Mouse (Mus musculus): ENCODE measurements around the gene Rsg1. TPM values are rescaled to one million over a fixed set of nuclear protein-coding genes. Genes with fewer than 3 reads are reported as not detected.
A peak's percentile ranks its signal among the peaks of the same experiment; 100 is the strongest.

Rsg1 gene
- total RNA-seq (2021), result 1 to 10 TPM; 3.5 to 5.0 TPM

GRCm38 (mm10) chr4:141213770-141214336 is at the start of gene Rsg1:
Gene Rsg1, plus strand, starts transcription at chr4:141213956.
- intact Hi-C loops (cut with DNase I), result loop anchor here (10.0 kb wide), 1 partner anchor 151 kb away; the partner anchor contains the start of gene Fam131c
- peak; percentile 92 to 95 for DNase-seq (ENCODE audit: extremely low spot score in 1 of 2, low spot score in 2 of 2)

GRCm38 (mm10) chr4:141165744-141166292 is 47.9 kb upstream of the Rsg1 start:
- no peak for DNase-seq (ENCODE audit: extremely low spot score in 1 of 2, low spot score in 2 of 2)
- intact Hi-C loops (cut with DNase I), result no loop called here

GRCm38 (mm10) chr4:141167156-141167555 is 46.6 kb upstream of the Rsg1 start:
- intact Hi-C loops (cut with DNase I), result no loop called here
- no peak for DNase-seq (ENCODE audit: extremely low spot score in 1 of 2, low spot score in 2 of 2)

GRCm38 (mm10) chr4:141172121-141172520 is 41.6 kb upstream of the Rsg1 start:
- peak in 1 of 2 experiments; percentile 24 for DNase-seq (ENCODE audit: extremely low spot score in 1 of 2, low spot score in 2 of 2)
- intact Hi-C loops (cut with DNase I), result no loop called here

GRCm38 (mm10) chr4:141175783-141176182 is 38.0 kb upstream of the Rsg1 start:
- no peak for DNase-seq (ENCODE audit: extremely low spot score in 1 of 2, low spot score in 2 of 2)
- intact Hi-C loops (cut with DNase I), result no loop called here

- DNase-seq (ENCODE audit: extremely low spot score in 1 of 2, low spot score in 2 of 2), result no peak
- intact Hi-C loops (cut with DNase I), result no loop called here
Observed at GRCm38 (mm10) chr4:141176328-141176838, 37.4 kb upstream of the Rsg1 start.

GRCm38 (mm10) chr4:141178500-141178899 is 35.3 kb upstream of the Rsg1 start:
- no peak for DNase-seq (ENCODE audit: extremely low spot score in 1 of 2, low spot score in 2 of 2)
- intact Hi-C loops (cut with DNase I), result no loop called here

GRCm38 (mm10) chr4:141180831-141181230 is 32.9 kb upstream of the Rsg1 start:
- intact Hi-C loops (cut with DNase I), result no loop called here
- no peak for DNase-seq (ENCODE audit: extremely low spot score in 1 of 2, low spot score in 2 of 2)

- intact Hi-C loops (cut with DNase I), result no loop called here
- no peak for DNase-seq (ENCODE audit: extremely low spot score in 1 of 2, low spot score in 2 of 2)
Observed at GRCm38 (mm10) chr4:141181981-141182380, 31.8 kb upstream of the Rsg1 start.

GRCm38 (mm10) chr4:141183932-141184331 is 29.8 kb upstream of the Rsg1 start:
- no peak for DNase-seq (ENCODE audit: extremely low spot score in 1 of 2, low spot score in 2 of 2)
- intact Hi-C loops (cut with DNase I), result no loop called here

GRCm38 (mm10) chr4:141184426-141184825 is 29.3 kb upstream of the Rsg1 start:
- intact Hi-C loops (cut with DNase I), result no loop called here
- DNase-seq (ENCODE audit: extremely low spot score in 1 of 2, low spot score in 2 of 2), result no peak

- intact Hi-C loops (cut with DNase I), result no loop called here
- DNase-seq (ENCODE audit: extremely low spot score in 1 of 2, low spot score in 2 of 2), result no peak
Observed at GRCm38 (mm10) chr4:141186923-141187836, 26.6 kb upstream of the Rsg1 start.

GRCm38 (mm10) chr4:141191294-141191693 is 22.5 kb upstream of the Rsg1 start:
- intact Hi-C loops (cut with DNase I), result no loop called here
- DNase-seq (ENCODE audit: extremely low spot score in 1 of 2, low spot score in 2 of 2), result no peak

GRCm38 (mm10) chr4:141194553-141194952 is 19.2 kb upstream of the Rsg1 start:
- intact Hi-C loops (cut with DNase I), result no loop called here
- no peak for DNase-seq (ENCODE audit: extremely low spot score in 1 of 2, low spot score in 2 of 2)

- intact Hi-C loops (cut with DNase I), result no loop called here
- DNase-seq (ENCODE audit: extremely low spot score in 1 of 2, low spot score in 2 of 2), result no peak
Observed at GRCm38 (mm10) chr4:141196981-141197685, 16.6 kb upstream of the Rsg1 start.

- DNase-seq (ENCODE audit: extremely low spot score in 1 of 2, low spot score in 2 of 2), result no peak
Observed at GRCm38 (mm10) chr4:141197686-141198035, 16.1 kb upstream of the Rsg1 start.

GRCm38 (mm10) chr4:141200906-141201305 is 12.8 kb upstream of the Rsg1 start:
- intact Hi-C loops (cut with DNase I), result loop anchor here (5.0 kb wide), 1 partner anchor 54 kb away; the partner anchor contains the start of gene Fbxo42
- no peak for DNase-seq (ENCODE audit: extremely low spot score in 1 of 2, low spot score in 2 of 2)

More at GRCm38 (mm10) chr4:141197686-141198035, 16.1 kb upstream of the Rsg1 start:
- intact Hi-C loops (cut with DNase I), result no loop called here

GRCm38 (mm10) chr4:141202192-141202591 is 11.6 kb upstream of the Rsg1 start:
- DNase-seq (ENCODE audit: extremely low spot score in 1 of 2, low spot score in 2 of 2), result no peak
- intact Hi-C loops (cut with DNase I), result loop anchor here (5.0 kb wide), 1 partner anchor 55 kb away; the partner anchor contains the start of gene Fbxo42

GRCm38 (mm10) chr4:141204580-141205061 is 9.1 kb upstream of the Rsg1 start:
- intact Hi-C loops (cut with DNase I), result loop anchor here (5.0 kb wide), 1 partner anchor 57 kb away; the partner anchor contains the start of gene Fbxo42
- DNase-seq (ENCODE audit: extremely low spot score in 1 of 2, low spot score in 2 of 2), result peak; percentile 16 to 24

All from left cerebral cortex, postnatal 10 days (tissue).